Mouse (Mus musculus): ENCODE measurements around the gene Msrb2. TPM values are rescaled to one million over a fixed set of nuclear protein-coding genes. Genes with fewer than 3 reads are reported as not detected.

The Msrb2 gene
- total RNA-seq, 2 experiments from 2014 or later: 64.8 to 68.8 TPM

Other genes starting within 250 kb of the Msrb2 start
- gene Armc3, start 172.1 kb upstream of the Msrb2 start, total RNA-seq (2021): not detected
- gene Ptf1a, start 74.2 kb downstream of the Msrb2 start, total RNA-seq (2021): not detected
- gene 4921504E06Rik, start 182.5 kb downstream of the Msrb2 start, total RNA-seq (2021): not detected